Mouse (Mus musculus): ENCODE measurements around the gene Flt1. TPM values are rescaled to one million over a fixed set of nuclear protein-coding genes. Genes with fewer than 3 reads are reported as not detected.
"Not testable (repeated sequence)": the region's sequence is repeated elsewhere in the genome, so short reads cannot be mapped to it uniquely, and the experiment has no call there.

The Flt1 gene
- polyA plus RNA-seq, 1 experiment from 2014 or later = 16.7 TPM

DNA sequence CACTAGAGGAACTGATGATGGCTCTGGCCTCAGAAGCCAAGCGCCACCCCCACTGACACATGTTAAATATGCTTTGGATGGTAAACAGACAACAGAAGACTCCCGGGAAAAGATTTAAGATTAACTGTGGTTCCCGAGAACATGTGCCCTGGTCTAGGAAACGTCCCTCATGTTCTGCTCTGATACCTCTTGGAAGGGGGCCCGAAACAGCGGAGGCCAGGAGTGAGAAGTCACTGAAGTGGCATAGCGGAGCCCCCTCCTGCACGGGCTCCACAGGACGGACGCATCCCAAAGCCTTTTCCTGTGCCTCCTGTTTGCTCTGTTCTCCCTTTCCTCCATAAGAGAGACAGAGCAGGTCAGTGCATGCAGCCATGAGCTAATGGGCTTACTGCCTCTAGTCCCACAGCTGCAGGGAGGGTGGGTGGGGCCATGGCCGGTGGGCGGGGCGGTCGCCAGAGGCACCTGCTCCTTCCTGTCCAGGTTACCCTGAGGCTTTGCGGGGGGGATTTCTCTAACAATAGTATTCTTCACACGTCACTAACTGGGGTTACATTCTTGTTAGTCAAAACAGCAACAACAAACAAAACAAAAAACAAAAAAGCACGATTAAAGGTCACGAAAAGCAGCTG, 162.2 kb downstream of the Flt1 start:
- Histone ChIP-seq H3K4me1 (replicated peaks; ENCODE audit: control insufficient read depth, insufficient read depth, low read length) (no peaks in the 10 kb centered on the region), H3K4me2 (ENCODE audit: low read depth, low read length) (peak overlapping the region; percentile 53), H3K27ac (ENCODE audit: low read length) (no peak overlapping the region), H3K27me3 (ENCODE audit: control insufficient read depth, insufficient read depth, low read depth, low read length) (no peaks in the 10 kb centered on the region), H3K9ac (ENCODE audit: low read length) (no peak overlapping the region), H3K36me3 (ENCODE audit: control insufficient read depth, insufficient read depth, low read length) (no peaks in the 10 kb centered on the region), H3K9me3 (ENCODE audit: control insufficient read depth, low read length) (no peaks in the 10 kb centered on the region), H3K4me3 (ENCODE audit: low read length) (peak overlapping the region; percentile 21)
- 47% methylated on average over 18 of the region's 18 CpGs for WGBS
- ATAC-seq (ENCODE audit: low read depth) = peak; percentile 45; the same call in 1 of the 2 replicates

DNA sequence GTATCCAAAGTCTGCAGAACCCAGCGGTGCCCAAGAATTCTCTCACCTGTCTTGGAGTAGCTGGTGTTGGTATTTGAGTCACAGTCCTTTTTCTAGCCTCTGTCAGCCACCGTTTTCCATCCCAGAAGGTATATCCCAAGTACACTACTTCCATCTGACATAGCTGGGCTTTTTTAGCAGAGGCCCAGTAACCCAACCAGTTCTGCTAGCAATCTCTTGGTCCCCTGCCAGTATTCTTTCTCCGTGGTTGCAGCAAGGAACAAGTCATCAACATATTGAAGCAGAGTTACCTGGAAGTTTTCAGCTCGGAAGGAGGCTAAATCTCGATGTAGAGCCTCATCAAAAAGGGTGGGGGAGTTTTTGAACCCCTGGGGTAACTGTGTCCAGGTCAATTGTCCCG, 168.2 kb downstream of the Flt1 start:
- H3K9me3 ChIP-seq (ENCODE audit: control insufficient read depth, low read length); H3K9ac ChIP-seq (ENCODE audit: low read length); H3K4me3 ChIP-seq (ENCODE audit: low read length); H3K4me1 ChIP-seq (replicated peaks; ENCODE audit: control insufficient read depth, insufficient read depth, low read length); H3K27ac ChIP-seq (ENCODE audit: low read length); H3K27me3 ChIP-seq (ENCODE audit: control insufficient read depth, insufficient read depth, low read depth, low read length); H3K4me2 ChIP-seq (ENCODE audit: low read depth, low read length); ATAC-seq (ENCODE audit: low read depth); H3K36me3 ChIP-seq (ENCODE audit: control insufficient read depth, insufficient read depth, low read length): not testable (repeated sequence)
- 55% methylated on average over 5 of the region's 6 CpGs for whole genome bisulfite sequencing

DNA sequence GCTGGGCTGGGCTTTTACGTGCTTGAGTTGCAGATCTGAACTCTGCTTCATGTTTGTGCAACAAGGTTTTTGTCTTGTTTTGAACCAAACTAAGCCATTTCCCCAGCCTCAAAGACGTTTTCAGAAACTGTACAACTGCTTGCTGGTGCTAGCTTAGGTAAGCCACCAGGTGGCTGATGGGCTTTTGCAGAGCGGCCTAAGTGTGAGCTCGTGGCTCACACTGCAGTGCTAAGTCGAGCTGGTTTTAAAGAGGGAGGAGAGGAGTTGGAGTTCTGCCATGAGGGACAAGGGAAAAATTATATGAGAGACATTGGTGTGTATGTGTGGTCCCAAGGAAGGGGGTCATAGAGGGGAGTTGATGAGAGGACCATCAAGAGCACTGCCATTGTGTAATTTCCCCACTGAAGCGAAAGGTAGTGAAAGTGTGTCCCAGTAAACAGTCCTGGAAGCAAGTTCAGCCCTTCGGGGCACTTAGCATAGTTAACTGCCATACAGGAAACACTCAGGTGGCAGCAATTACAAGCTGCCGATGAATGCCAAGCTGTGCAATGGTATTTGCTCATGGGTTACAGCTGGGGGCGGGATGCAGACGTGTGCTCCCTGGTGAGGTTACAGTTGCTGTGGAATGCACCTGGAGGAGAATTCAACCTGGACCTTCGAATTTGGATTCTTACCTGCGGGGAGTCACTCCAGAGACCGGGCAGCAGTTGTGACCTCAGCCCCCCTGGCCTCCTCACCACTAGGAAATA, 173.8 kb downstream of the Flt1 start:
- Histone ChIP-seq H3K36me3 (ENCODE audit: control insufficient read depth, insufficient read depth, low read length) (peaks cover 19% of the 10 kb centered on the region), H3K9ac (ENCODE audit: low read length) (no peak overlapping the region), H3K4me2 (ENCODE audit: low read depth, low read length) (no peak overlapping the region), H3K4me1 (replicated peaks; ENCODE audit: control insufficient read depth, insufficient read depth, low read length) (peaks cover 3% of the 10 kb centered on the region), H3K9me3 (ENCODE audit: control insufficient read depth, low read length) (no peaks in the 10 kb centered on the region), H3K27me3 (ENCODE audit: control insufficient read depth, insufficient read depth, low read depth, low read length) (no peaks in the 10 kb centered on the region), H3K27ac (ENCODE audit: low read length) (peak overlapping the region; percentile 51), H3K4me3 (ENCODE audit: low read length) (no peak overlapping the region)
- 58% methylated on average over 13 of the region's 13 CpGs for WGBS
- ATAC-seq (ENCODE audit: low read depth) = peak; percentile 91

DNA sequence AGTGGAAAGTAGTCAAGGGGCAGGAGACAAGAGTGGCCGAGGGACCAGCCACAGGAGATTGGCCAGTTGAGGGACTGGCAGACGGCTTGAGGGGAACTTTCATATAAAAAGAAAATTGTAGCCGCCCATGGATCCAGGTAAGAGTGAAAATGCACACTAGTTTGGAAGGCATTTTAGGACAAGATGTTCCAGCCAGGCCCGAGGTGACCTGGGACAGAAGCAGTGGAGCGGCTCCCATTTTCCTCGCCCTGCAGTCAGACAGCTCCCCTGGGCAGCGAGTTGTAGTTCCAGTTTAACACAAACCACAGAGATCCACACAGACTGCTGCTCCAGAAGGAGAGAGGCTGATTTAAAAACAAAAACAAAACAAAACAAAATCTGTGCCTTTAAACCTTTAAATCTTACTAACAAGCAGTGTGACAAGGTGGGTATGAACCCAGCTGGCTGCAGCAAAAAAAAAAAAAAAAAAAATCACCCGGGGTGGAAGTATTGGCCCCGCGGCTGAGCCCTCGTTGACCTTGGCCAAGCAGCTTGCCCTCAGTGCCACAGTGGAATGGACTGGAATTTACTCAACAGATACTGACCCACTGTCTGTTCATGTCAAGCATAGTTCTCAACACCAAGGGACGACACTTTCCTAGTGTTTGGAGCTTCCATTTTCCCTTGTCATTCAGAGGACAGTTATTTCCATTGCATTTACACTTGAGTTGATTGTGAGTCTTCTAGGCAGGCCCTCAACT, 176.6 kb downstream of the Flt1 start:
- H3K4me2 ChIP-seq (ENCODE audit: low read depth, low read length) = no peak overlapping the region
- H3K9ac ChIP-seq (ENCODE audit: low read length) = no peak overlapping the region
- no peaks in the 10 kb centered on the region for H3K27me3 ChIP-seq (ENCODE audit: control insufficient read depth, insufficient read depth, low read depth, low read length)
- no peak for ATAC-seq (ENCODE audit: low read depth)
- WGBS = 86% methylated on average over 12 of the region's 12 CpGs
- peaks cover 3% of the 10 kb centered on the region for H3K4me1 ChIP-seq (replicated peaks; ENCODE audit: control insufficient read depth, insufficient read depth, low read length)
- H3K36me3 ChIP-seq (ENCODE audit: control insufficient read depth, insufficient read depth, low read length) = peaks cover 35% of the 10 kb centered on the region
- H3K27ac ChIP-seq (ENCODE audit: low read length) = no peak overlapping the region
- no peak overlapping the region for H3K4me3 ChIP-seq (ENCODE audit: low read length)
- no peaks in the 10 kb centered on the region for H3K9me3 ChIP-seq (ENCODE audit: control insufficient read depth, low read length)

DNA sequence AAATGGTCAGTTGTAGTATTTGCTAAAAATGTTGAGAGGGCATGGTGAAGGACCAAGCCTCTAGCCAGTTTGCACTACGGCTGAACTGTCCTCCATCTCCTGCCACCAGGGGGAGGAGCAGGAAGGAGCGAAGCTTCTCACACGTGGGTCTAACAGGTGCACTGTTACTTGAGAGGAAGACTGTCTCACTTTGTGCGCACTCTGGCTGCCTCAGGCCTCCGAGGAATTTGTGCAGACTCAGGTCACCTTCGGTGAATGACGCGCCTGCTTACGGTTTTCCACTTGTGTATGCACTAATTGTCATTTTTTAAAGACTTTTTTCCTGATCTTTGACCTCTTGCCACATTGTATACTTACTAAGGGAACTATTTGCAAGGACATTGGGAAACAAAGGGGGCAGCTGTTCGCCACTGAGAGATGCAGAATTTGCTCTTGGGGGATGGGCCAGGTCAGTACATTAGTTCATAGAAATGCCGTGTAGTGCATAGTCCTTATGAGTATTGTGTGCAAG, 180.0 kb downstream of the Flt1 start:
- peaks cover 40% of the 10 kb centered on the region for H3K36me3 ChIP-seq (ENCODE audit: control insufficient read depth, insufficient read depth, low read length)
- H3K4me1 ChIP-seq (replicated peaks; ENCODE audit: control insufficient read depth, insufficient read depth, low read length) = no peaks in the 10 kb centered on the region
- H3K4me3 ChIP-seq (ENCODE audit: low read length) = no peak overlapping the region
- no peaks in the 10 kb centered on the region for H3K27me3 ChIP-seq (ENCODE audit: control insufficient read depth, insufficient read depth, low read depth, low read length)
- no peak overlapping the region for H3K9ac ChIP-seq (ENCODE audit: low read length)
- H3K9me3 ChIP-seq (ENCODE audit: control insufficient read depth, low read length) = no peaks in the 10 kb centered on the region
- ATAC-seq (ENCODE audit: low read depth) = peak; percentile 49; the same call in 1 of the 2 replicates
- 56% methylated on average over 11 of the region's 11 CpGs for WGBS
- no peak overlapping the region for H3K27ac ChIP-seq (ENCODE audit: low read length)
- no peak overlapping the region for H3K4me2 ChIP-seq (ENCODE audit: low read depth, low read length)

DNA sequence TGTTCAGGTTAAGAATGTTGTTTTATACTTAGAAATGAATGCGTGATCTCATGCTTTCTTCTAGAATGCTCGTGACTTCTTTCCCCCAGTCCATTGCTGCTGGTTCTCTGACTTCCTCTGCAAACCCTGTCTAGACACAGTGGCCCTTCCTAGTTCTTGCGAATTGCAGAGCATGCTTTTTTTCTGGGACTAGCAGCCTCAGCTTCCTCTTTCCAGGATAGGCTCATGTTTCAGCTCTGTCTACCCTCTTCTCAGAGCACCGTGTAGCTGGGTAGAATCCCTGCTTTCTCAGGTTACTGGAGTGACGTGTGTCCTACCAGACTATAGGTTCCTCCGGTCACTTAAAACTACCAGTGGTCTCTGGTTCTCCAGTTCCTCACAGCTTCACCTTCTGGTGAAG, 183.5 kb downstream of the Flt1 start:
- Histone ChIP-seq H3K4me2 (ENCODE audit: low read depth, low read length) (no peak overlapping the region), H3K27ac (ENCODE audit: low read length) (no peak overlapping the region), H3K4me3 (ENCODE audit: low read length) (no peak overlapping the region), H3K27me3 (ENCODE audit: control insufficient read depth, insufficient read depth, low read depth, low read length) (no peaks in the 10 kb centered on the region), H3K4me1 (replicated peaks; ENCODE audit: control insufficient read depth, insufficient read depth, low read length) (no peaks in the 10 kb centered on the region), H3K9me3 (ENCODE audit: control insufficient read depth, low read length) (no peaks in the 10 kb centered on the region), H3K36me3 (ENCODE audit: control insufficient read depth, insufficient read depth, low read length) (peaks cover 39% of the 10 kb centered on the region), H3K9ac (ENCODE audit: low read length) (no peak overlapping the region)
- ATAC-seq (ENCODE audit: low read depth) = no peak
- 79% methylated on average over 6 of the region's 6 CpGs for WGBS

DNA sequence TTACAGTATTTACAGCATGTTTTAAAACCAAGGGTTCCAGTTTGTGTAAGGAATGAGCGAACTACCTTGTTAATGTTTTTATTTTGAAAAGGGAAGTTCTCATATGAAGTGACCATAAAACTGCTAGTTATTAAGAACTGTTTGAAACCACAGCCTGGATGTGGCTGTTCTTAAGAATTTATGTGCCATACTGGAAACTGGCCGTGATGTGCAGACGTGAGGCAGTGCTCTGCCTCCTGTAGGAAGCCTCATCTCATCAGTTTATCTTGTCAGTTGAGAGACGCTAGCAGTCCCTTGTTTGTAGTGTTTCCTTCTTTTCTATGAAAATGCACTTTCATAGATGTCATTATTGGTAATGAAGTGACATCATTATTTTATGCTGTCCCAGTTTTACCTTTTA, 186.0 kb downstream of the Flt1 start:
- H3K4me3 ChIP-seq (ENCODE audit: low read length) = no peak overlapping the region
- H3K4me1 ChIP-seq (replicated peaks; ENCODE audit: control insufficient read depth, insufficient read depth, low read length) = no peaks in the 10 kb centered on the region
- H3K9me3 ChIP-seq (ENCODE audit: control insufficient read depth, low read length) = no peaks in the 10 kb centered on the region
- no peak for ATAC-seq (ENCODE audit: low read depth)
- no peaks in the 10 kb centered on the region for H3K27me3 ChIP-seq (ENCODE audit: control insufficient read depth, insufficient read depth, low read depth, low read length)
- H3K36me3 ChIP-seq (ENCODE audit: control insufficient read depth, insufficient read depth, low read length) = peaks cover 27% of the 10 kb centered on the region
- 85% methylated on average over 4 of the region's 4 CpGs for WGBS
- no peak overlapping the region for H3K9ac ChIP-seq (ENCODE audit: low read length)
- no peak overlapping the region for H3K27ac ChIP-seq (ENCODE audit: low read length)
- H3K4me2 ChIP-seq (ENCODE audit: low read depth, low read length) = no peak overlapping the region

DNA sequence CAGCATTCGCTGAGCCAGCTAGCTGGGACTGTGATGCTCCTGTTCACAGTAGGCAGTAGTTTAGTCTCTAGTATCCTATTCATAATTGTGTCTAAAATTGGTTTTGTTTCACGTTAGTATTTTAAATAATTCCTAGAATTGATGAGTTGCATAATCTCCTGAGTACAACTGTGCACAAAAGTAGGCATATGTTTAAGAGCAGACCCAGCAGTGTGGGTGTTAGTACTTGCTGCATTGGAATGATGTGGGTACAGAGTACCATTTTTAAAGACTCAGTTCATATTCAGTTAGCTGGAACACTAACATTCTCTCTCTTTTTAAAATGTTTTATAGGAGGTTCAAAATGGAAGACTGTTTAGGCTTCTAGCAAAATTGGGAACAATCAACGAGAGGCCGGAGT, 186.4 kb downstream of the Flt1 start:
- Histone ChIP-seq H3K36me3 (ENCODE audit: control insufficient read depth, insufficient read depth, low read length) (peaks cover 27% of the 10 kb centered on the region), H3K4me1 (replicated peaks; ENCODE audit: control insufficient read depth, insufficient read depth, low read length) (no peaks in the 10 kb centered on the region), H3K9me3 (ENCODE audit: control insufficient read depth, low read length) (no peaks in the 10 kb centered on the region), H3K4me3 (ENCODE audit: low read length) (no peak overlapping the region), H3K27ac (ENCODE audit: low read length) (no peak overlapping the region), H3K9ac (ENCODE audit: low read length) (no peak overlapping the region), H3K27me3 (ENCODE audit: control insufficient read depth, insufficient read depth, low read depth, low read length) (no peaks in the 10 kb centered on the region), H3K4me2 (ENCODE audit: low read depth, low read length) (no peak overlapping the region)
- ATAC-seq (ENCODE audit: low read depth) = no peak
- WGBS = 91% methylated on average over 4 of the region's 4 CpGs

DNA sequence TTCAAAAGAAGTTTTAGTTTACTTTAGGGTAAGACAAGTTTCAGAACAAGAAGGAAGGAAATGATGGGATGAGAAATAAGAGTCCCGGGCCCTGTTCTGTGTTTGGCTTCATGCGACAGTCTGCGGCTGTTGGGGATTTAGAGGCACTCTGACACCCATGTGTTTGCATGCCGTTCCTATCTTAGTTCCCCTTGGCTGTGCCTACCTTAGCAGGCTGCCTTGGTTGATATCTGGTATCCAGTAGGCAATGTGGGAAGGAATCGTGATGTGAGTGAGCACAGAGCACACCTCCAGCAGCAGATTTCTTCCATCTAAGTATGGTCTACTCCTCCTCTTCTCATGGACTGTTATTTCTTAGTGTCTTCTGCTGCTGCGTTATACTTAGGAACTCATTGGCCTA, 193.8 kb downstream of the Flt1 start:
- Histone ChIP-seq H3K27ac (ENCODE audit: low read length) (no peak overlapping the region), H3K36me3 (ENCODE audit: control insufficient read depth, insufficient read depth, low read length) (peaks cover 8% of the 10 kb centered on the region), H3K9ac (ENCODE audit: low read length) (no peak overlapping the region), H3K9me3 (ENCODE audit: control insufficient read depth, low read length) (no peaks in the 10 kb centered on the region), H3K4me2 (ENCODE audit: low read depth, low read length) (no peak overlapping the region), H3K4me3 (ENCODE audit: low read length) (no peak overlapping the region), H3K4me1 (replicated peaks; ENCODE audit: control insufficient read depth, insufficient read depth, low read length) (no peaks in the 10 kb centered on the region), H3K27me3 (ENCODE audit: control insufficient read depth, insufficient read depth, low read depth, low read length) (no peaks in the 10 kb centered on the region)
- 87% methylated on average over 6 of the region's 6 CpGs for WGBS
- ATAC-seq (ENCODE audit: low read depth) = no peak

All from lung, embryonic 16.5 days (tissue).